Mouse (Mus musculus) urinary bladder, adult 2 months (tissue): ENCODE measurements around the gene Cog1. TPM values are rescaled to one million over a fixed set of nuclear protein-coding genes. Genes with fewer than 3 reads are reported as not detected.

ENCODE experiments used
- DNase-seq: peaks from one replicate; pipeline ENCODE4 v3.0.0; 2022; ENCODE audit warnings: low spot score
- polyA plus RNA-seq: library from polyadenylated mRNA; depleted of rRNA; stranded (reverse); fragments of >200 nt; gene quantifications from 2 replicates; pipeline ENCODE4 v1.2.3, GENCODE M21; 2012; rRNA removed

Cog1 gene
- polyA plus RNA-seq, 1 experiment, result 42.7 TPM

- no peak for DNase-seq
Measured at GRCm38 (mm10) chr11:113705966-113706652, 57.1 kb downstream of the Cog1 start.

DNA sequence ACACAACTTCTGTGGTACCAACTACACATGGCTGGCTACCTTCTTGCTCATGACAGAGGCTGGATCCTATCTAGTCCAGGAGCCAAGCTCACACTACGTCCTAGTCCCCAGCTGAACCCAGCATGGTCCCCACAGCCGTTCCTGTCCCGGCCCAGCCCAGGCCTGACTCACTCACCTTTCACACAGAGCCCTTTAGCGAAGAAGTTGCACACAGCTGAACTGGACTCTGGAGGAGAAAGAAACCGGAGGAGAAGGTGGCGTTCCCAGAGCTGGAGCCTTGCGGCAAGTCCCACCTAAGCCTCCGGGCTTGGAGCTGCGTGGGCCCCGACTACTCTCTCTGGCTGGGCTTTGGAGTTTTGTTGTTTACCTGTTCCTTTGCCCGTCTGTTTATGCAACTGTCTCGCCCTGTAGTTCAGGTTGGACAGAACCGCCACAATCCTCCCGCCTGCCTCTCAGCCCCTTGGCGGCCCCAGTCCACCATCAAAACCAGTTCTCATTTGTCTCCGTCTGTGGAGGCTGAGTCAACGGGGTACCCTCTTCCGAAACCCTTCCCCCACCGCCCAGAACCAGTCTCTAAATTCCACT, 59.8 kb downstream of the Cog1 start:
- peak; percentile 56 for DNase-seq

DNA sequence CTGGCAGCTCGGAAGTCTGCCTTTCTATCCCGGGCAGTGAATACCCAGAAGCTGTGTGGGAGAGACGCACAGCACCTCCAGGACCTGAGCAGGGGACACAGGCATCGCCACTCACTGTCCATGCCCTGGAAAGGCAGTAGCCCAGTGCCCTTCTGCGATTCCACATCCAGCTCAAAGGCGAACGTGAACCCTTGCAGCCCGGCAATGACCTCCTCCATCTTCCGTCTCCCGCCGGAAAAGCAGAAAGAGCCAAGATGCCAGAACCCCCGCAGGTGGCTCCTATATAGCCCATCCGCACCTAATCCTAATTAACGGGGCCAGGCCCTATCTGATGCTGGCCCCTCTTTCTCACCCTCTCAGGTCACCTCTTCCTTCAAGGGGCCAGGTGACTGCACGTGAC, 60.3 kb downstream of the Cog1 start:
- DNase-seq, result no peak

GRCm38 (mm10) chr11:113709731-113710256, 60.8 kb downstream of the Cog1 start, which contains the start of gene Cpsf4l:
Gene Cpsf4l, minus strand, starts transcription at chr11:113710017.
- DNase-seq, result no peak

GRCm38 (mm10) chr11:113710257-113710777, 61.3 kb downstream of the Cog1 start:
- no peak for DNase-seq

DNA sequence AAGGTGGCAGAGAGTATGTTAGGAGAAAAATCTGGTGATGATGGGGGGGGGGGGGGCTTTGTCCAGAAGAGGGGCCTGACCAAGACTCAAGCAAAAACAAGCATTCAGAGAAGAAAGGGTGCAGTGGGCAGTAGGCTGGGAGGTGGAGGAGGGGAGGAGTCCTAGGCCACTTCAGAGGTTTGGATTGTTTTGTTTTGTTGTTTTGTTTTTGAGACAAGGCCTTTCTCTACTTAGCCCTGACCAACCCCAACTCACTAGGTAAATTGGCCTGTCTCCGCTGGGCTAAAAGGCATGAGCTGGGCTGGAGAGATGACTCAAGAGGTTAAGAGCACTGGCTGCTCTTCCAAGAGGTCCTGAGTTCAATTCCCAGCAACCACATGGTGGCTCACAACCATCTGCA, 62.1 kb downstream of the Cog1 start:
- no peak for DNase-seq

DNA sequence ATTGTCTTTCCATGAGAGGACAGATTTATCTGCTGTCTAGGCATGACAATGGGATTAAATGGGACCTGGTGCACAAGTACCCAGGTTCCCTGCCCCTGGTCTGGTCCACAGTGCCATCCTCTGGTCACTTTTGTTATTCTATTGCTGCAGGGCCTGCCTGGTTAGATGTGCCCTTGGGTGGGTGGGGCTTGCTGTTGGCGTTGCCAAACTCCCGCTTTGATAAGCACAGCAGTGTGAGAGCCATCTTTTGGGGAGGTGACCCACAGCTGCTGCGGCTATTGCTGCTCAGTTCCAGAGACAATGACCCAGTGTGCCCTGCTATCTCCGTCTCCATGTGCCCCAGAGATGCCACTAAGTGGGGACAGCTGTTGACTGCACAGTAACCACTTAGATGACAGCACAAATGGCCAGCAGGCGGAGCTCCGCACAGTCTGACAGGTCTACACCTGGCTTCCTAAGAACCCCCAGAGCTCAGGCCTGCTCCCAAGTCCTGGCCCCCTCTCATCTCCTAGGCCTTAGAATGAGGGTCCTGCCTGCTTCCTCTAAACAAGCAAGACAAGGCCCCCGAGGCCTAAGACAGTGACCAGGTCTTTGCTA, 66.2 kb downstream of the Cog1 start:
- DNase-seq, result no peak

DNA sequence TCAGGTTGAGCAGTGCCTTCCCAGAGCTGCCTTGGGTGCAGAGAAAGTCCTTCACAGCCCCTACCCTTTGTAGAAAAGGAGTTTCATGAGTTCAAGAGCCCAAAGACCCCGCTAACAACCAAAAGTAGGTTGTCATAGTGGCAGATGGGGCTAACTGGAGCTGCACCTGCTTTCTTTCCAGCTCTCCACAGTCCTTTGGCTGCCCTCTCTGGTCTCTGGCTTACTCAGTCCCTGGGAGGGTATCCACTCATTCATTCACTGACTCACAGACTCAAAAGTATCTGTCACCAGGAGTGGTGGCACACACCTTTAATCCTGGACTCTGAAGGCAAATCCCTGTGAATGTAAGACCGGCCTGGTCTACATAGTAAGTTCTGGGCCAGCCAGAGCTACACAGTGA, 67.2 kb downstream of the Cog1 start:
- no peak for DNase-seq

Other genes with a start within 250 kb of the Cog1 start
- gene Sstr2, start 29.8 kb upstream of the Cog1 start, polyA plus RNA-seq, result 0.15 and 0.21 TPM in 2 replicates
- gene Slc39a11, start 910 bp downstream of the Cog1 start, polyA plus RNA-seq, result 12.8 and 13.2 TPM in 2 replicates
- 25.0 and 26.5 TPM in 2 replicates for gene Fam104a, start 35.0 kb downstream of the Cog1 start, polyA plus RNA-seq
- gene D11Wsu47e, start 35.2 kb downstream of the Cog1 start, polyA plus RNA-seq, result 11.5 and 12.5 TPM in 2 replicates
- gene Cpsf4l, start 60.8 kb downstream of the Cog1 start, polyA plus RNA-seq, result 0.38 and 0.44 TPM in 2 replicates
- 19.8 and 27.1 TPM in 2 replicates for gene Cdc42ep4, start 102.7 kb downstream of the Cog1 start, polyA plus RNA-seq